ENCODE assay signal across 8 mouse cellular contexts in the genomic region with DNA sequence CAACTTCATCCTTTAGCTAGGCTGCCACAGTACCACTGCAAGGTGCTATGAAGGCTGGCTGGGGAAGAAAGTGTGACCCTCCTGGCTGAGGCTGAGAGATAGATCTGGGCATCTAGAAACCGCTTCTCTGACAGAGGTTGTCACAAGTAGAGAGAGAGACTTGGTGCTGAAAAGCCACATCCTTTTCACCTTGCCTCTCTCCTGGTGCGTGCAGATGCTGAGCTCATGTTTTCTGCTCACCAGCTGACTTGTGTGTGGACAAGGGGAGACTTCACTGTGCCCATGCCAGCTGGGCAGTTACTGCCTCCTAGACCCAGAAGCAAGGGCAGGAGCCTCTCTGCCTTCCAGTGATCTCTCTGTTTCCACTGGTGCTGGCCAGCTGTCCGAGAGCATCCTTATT. TPM values are rescaled to one million over a fixed set of nuclear protein-coding genes. Genes with fewer than 3 reads are reported as not detected.
DNase-seq lines count a peak whose midpoint lies in the region; ATAC-seq lines count a peak whose summit lies in the region.

No protein-coding gene starts in this region.

- no peaks in the 10 kb centered on the region for H3K36me3 ChIP-seq in kidney, embryonic 15.5 days
- H3K36me3 ChIP-seq in intestine, embryonic 14.5 days (ENCODE audit: control insufficient read depth, insufficient read depth, low read length), result 0 out of 2 replicates have a peak, but pooled peaks cover 3% of the 10 kb centered on the region
- no peaks in the 10 kb centered on the region for H3K36me3 ChIP-seq in neural tube, embryonic 15.5 days

- H3K4me1 ChIP-seq in kidney, embryonic 15.5 days, result peaks cover 58% of the 10 kb centered on the region
- peaks cover 59% of the 10 kb centered on the region for H3K4me1 ChIP-seq in brown adipose tissue, adult 24 weeks (ENCODE audit: control insufficient read depth, insufficient read depth, insufficient read length, low read length)
- H3K4me1 ChIP-seq in intestine, embryonic 14.5 days (replicated peaks; ENCODE audit: control insufficient read depth, insufficient read depth, low read length), result peaks cover 32% of the 10 kb centered on the region
- H3K4me1 ChIP-seq in neural tube, embryonic 15.5 days, result peaks cover 40% of the 10 kb centered on the region

- H3K4me2 ChIP-seq in kidney, embryonic 15.5 days, result peak overlapping the region; percentile 96; the same call in 1 of the 2 replicates
- peak overlapping the region; percentile 75 for H3K4me2 ChIP-seq in intestine, embryonic 14.5 days (ENCODE audit: low read length)
- H3K4me2 ChIP-seq in neural tube, embryonic 15.5 days, result peak overlapping the region; percentile 99

- DNase-seq in kidney, postnatal 14 days, result no peak
- no peak for DNase-seq in intestine, embryonic 14.5 days (ENCODE audit: low spot score)
- DNase-seq in cerebellum, postnatal 14 days, result no peak
- no peak for DNase-seq in yolk sac, embryonic 10.5 days (ENCODE audit: low spot score)

- 0 out of 2 replicates have a peak, but pooled peaks cover 7% of the 10 kb centered on the region for H3K27me3 ChIP-seq in kidney, embryonic 15.5 days
- H3K27me3 ChIP-seq in intestine, embryonic 14.5 days (replicated peaks; ENCODE audit: control insufficient read depth, insufficient read depth, low read length), result no peaks in the 10 kb centered on the region
- H3K27me3 ChIP-seq in neural tube, embryonic 15.5 days (replicated peaks), result no peaks in the 10 kb centered on the region

- no peak overlapping the region for H3K9ac ChIP-seq in kidney, embryonic 15.5 days
- H3K9ac ChIP-seq in intestine, embryonic 14.5 days (ENCODE audit: low read length), result no peak overlapping the region
- H3K9ac ChIP-seq in neural tube, embryonic 15.5 days (replicated peaks), result no peak overlapping the region

- H3K9me3 ChIP-seq in kidney, embryonic 15.5 days (replicated peaks), result no peaks in the 10 kb centered on the region
- no peaks in the 10 kb centered on the region for H3K9me3 ChIP-seq in intestine, embryonic 14.5 days (ENCODE audit: control insufficient read depth, low read length)
- H3K9me3 ChIP-seq in neural tube, embryonic 15.5 days (replicated peaks), result no peaks in the 10 kb centered on the region

- no peak for ATAC-seq in kidney, embryonic 15.5 days (replicated peaks; ENCODE audit: low FRiP score)
- no peak for ATAC-seq in intestine, embryonic 14.5 days (replicated peaks; ENCODE audit: low FRiP score, low TSS enrichment, low read depth)
- no peak for ATAC-seq in neural tube, embryonic 15.5 days (ENCODE audit: low FRiP score)
- ATAC-seq in erythroblast, adult 5-6 weeks (replicated peaks; ENCODE audit: low FRiP score, poor library complexity, severe bottlenecking), result no peak

- H3K27ac ChIP-seq in kidney, embryonic 15.5 days, result no peak overlapping the region
- H3K27ac ChIP-seq in brown adipose tissue, adult 24 weeks (replicated peaks; ENCODE audit: low read depth, low read length), result peak overlapping the region; percentile 97
- H3K27ac ChIP-seq in intestine, embryonic 14.5 days (ENCODE audit: low read depth), result no peak overlapping the region
- H3K27ac ChIP-seq in neural tube, embryonic 15.5 days (replicated peaks), result no peak overlapping the region

- no peak overlapping the region for H3K4me3 ChIP-seq in kidney, embryonic 15.5 days (replicated peaks)
- H3K4me3 ChIP-seq in brown adipose tissue, adult 24 weeks (ENCODE audit: insufficient read depth, low read depth, low read length), result peak overlapping the region; percentile 100
- no peak overlapping the region for H3K4me3 ChIP-seq in intestine, embryonic 14.5 days (ENCODE audit: low read depth, low read length)
- H3K4me3 ChIP-seq in neural tube, embryonic 15.5 days (replicated peaks), result no peak overlapping the region

- WGBS in kidney, embryonic 15.5 days, result 68% methylated on average over 3 of the region's 3 CpGs
- WGBS in intestine, embryonic 14.5 days, result 63% methylated on average over 3 of the region's 3 CpGs
- WGBS in neural tube, embryonic 15.5 days, result 66% methylated on average over 3 of the region's 3 CpGs

RNA-seq across cellular contexts. Expression of gene Heg1, which starts 3.6 kb away (rescaled TPM):
- polyA plus RNA-seq in kidney, embryonic 15.5 days (2015; fragmentation: Nextera tagmentation; extraction: Ambion mirVana), result 18.4 and 19.9 TPM in 2 replicates
- 23.0 and 34.7 TPM in 2 replicates for polyA plus RNA-seq in brown adipose tissue, adult 24 weeks (2012; ENCODE audit: insufficient read depth, insufficient read length, missing spikeins)
- 26.5 and 28.4 TPM in 2 replicates for polyA plus RNA-seq in intestine, embryonic 14.5 days (2014; fragmentation: Nextera tagmentation; extraction: Ambion mirVana)
- 7.8 and 10.9 TPM in 2 replicates for polyA plus RNA-seq in neural tube, embryonic 15.5 days (2015; fragmentation: Nextera tagmentation; extraction: Ambion mirVana)
- total RNA-seq in erythroblast, adult 5-6 weeks (2015; ENCODE audit: low replicate concordance), result 3.7 and 7.5 TPM in 2 replicates
- 2.4 and 6.4 TPM in 2 replicates for total RNA-seq in erythroblast, adult 5-6 weeks (2017; ENCODE audit: low replicate concordance)
